Mouse (Mus musculus): ENCODE measurements around the gene Nup62.

Gene Nup62

GRCm38 (mm10) chr7:44818751-44819235, 2.9 kb downstream of the Nup62 start:
- DNase-seq (ENCODE audit: inconsistent age in 2 of 2, low spot score in 1 of 2): peak in 1 of 2 experiments; percentile 84

GRCm38 (mm10) chr7:44819391-44819790, 3.5 kb downstream of the Nup62 start:
- no peak for DNase-seq (ENCODE audit: inconsistent age in 2 of 2, low spot score in 1 of 2)

- peak in 1 of 2 experiments; percentile 79 for DNase-seq (ENCODE audit: inconsistent age in 2 of 2, low spot score in 1 of 2)
Observed at GRCm38 (mm10) chr7:44819863-44820262, 4.0 kb downstream of the Nup62 start.

GRCm38 (mm10) chr7:44820525-44820924, 4.6 kb downstream of the Nup62 start:
- no peak for DNase-seq (ENCODE audit: inconsistent age in 2 of 2, low spot score in 1 of 2)

GRCm38 (mm10) chr7:44821666-44822448, 6.0 kb downstream of the Nup62 start:
- DNase-seq (ENCODE audit: inconsistent age in 2 of 2, low spot score in 1 of 2): no peak

- DNase-seq (ENCODE audit: inconsistent age in 2 of 2, low spot score in 1 of 2): no peak
Observed at GRCm38 (mm10) chr7:44823409-44823808, 7.5 kb downstream of the Nup62 start.

- peak; percentile 78 to 93 for DNase-seq (ENCODE audit: inconsistent age in 2 of 2, low spot score in 1 of 2)
Observed at GRCm38 (mm10) chr7:44824872-44825271, 9.0 kb downstream of the Nup62 start.

GRCm38 (mm10) chr7:44826771-44827170, 10.9 kb downstream of the Nup62 start:
- no peak for DNase-seq (ENCODE audit: inconsistent age in 2 of 2, low spot score in 1 of 2)

- DNase-seq (ENCODE audit: inconsistent age in 2 of 2, low spot score in 1 of 2): no peak
Observed at GRCm38 (mm10) chr7:44828706-44829105, 12.8 kb downstream of the Nup62 start.

- no peak for DNase-seq (ENCODE audit: inconsistent age in 2 of 2, low spot score in 1 of 2)
Observed at GRCm38 (mm10) chr7:44832763-44833162, 16.9 kb downstream of the Nup62 start.

GRCm38 (mm10) chr7:44835373-44836015, 19.6 kb downstream of the Nup62 start:
- no peak for DNase-seq (ENCODE audit: inconsistent age in 2 of 2, low spot score in 1 of 2)

GRCm38 (mm10) chr7:44836016-44836404, 20.1 kb downstream of the Nup62 start:
- DNase-seq (ENCODE audit: inconsistent age in 2 of 2, low spot score in 1 of 2): no peak

GRCm38 (mm10) chr7:44836423-44837053, 20.6 kb downstream of the Nup62 start:
- DNase-seq (ENCODE audit: inconsistent age in 2 of 2, low spot score in 1 of 2): no peak

- no peak for DNase-seq (ENCODE audit: inconsistent age in 2 of 2, low spot score in 1 of 2)
Observed at GRCm38 (mm10) chr7:44838073-44838472, 22.2 kb downstream of the Nup62 start.

GRCm38 (mm10) chr7:44839171-44839490, 23.2 kb downstream of the Nup62 start:
- DNase-seq (ENCODE audit: inconsistent age in 2 of 2, low spot score in 1 of 2): no peak

- peak; percentile 60 to 79 for DNase-seq (ENCODE audit: inconsistent age in 2 of 2, low spot score in 1 of 2)
Observed at GRCm38 (mm10) chr7:44839491-44840191, 23.8 kb downstream of the Nup62 start.

- DNase-seq (ENCODE audit: inconsistent age in 2 of 2, low spot score in 1 of 2): no peak
Observed at GRCm38 (mm10) chr7:44840426-44840825, 24.5 kb downstream of the Nup62 start.

GRCm38 (mm10) chr7:44841825-44842463, 26.1 kb downstream of the Nup62 start:
- no peak for DNase-seq (ENCODE audit: inconsistent age in 2 of 2, low spot score in 1 of 2)

- no peak for DNase-seq (ENCODE audit: inconsistent age in 2 of 2, low spot score in 1 of 2)
Observed at GRCm38 (mm10) chr7:44845006-44845405, 29.1 kb downstream of the Nup62 start.

- no peak for DNase-seq (ENCODE audit: inconsistent age in 2 of 2, low spot score in 1 of 2)
Observed at GRCm38 (mm10) chr7:44846804-44847203, 30.9 kb downstream of the Nup62 start.

- DNase-seq (ENCODE audit: inconsistent age in 2 of 2, low spot score in 1 of 2): peak; percentile 53 to 62
Observed at GRCm38 (mm10) chr7:44847772-44848171, 31.9 kb downstream of the Nup62 start.

All from adrenal gland, adult (tissue).